Mouse (Mus musculus): ENCODE data around the gene Rapgef4. TPM values are rescaled to one million over a fixed set of nuclear protein-coding genes. Genes with fewer than 3 reads are reported as not detected.

Rapgef4 gene
- polyA plus RNA-seq, 1 experiment from 2014 or later = 3.1 TPM

DNA sequence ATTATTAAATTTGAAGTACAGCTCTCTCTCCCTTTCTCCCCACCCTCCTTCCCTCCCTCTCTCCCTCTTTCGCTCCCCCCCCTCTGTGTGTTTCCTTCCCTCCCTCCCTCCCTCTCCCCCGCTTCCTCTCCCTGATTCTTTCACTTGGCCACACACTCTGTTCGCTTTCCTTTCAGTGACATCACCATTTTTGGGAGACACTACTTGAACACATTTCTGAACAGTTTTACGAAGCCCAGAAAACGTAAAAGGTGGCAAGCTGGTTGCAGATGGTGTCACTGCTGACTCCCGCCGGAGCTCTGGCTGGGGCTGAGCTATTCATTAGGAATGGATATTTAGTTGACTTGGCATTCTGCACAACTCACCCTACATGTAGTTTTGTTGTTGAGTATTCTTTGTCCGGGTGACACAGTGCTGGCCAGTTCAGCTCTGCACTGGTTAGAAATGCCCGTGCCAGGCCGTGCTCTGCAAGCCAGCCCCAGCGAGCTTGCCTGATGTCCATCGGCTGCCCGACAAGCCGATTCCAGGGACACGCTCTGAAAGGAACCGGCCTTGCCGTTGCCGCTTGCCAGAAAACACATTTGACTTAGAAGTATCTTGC, 57.7 kb downstream of the Rapgef4 start:
- H3K27ac ChIP-seq = no peak overlapping the region
- 0 out of 2 replicates have a peak, but pooled peaks have one; percentile 27 for ATAC-seq (ENCODE audit: low FRiP score)
- no peaks in the 10 kb centered on the region for H3K36me3 ChIP-seq (replicated peaks)
- no peak overlapping the region for H3K4me3 ChIP-seq (replicated peaks)
- H3K9me3 ChIP-seq = no peaks in the 10 kb centered on the region
- no peak overlapping the region for H3K9ac ChIP-seq
- H3K4me2 ChIP-seq = no peak overlapping the region
- 67% methylated on average over 18 of the region's 18 CpGs for WGBS
- H3K4me1 ChIP-seq = peaks cover 15% of the 10 kb centered on the region; the same call in 1 of the 2 replicates
- peaks cover 4% of the 10 kb centered on the region for H3K27me3 ChIP-seq

DNA sequence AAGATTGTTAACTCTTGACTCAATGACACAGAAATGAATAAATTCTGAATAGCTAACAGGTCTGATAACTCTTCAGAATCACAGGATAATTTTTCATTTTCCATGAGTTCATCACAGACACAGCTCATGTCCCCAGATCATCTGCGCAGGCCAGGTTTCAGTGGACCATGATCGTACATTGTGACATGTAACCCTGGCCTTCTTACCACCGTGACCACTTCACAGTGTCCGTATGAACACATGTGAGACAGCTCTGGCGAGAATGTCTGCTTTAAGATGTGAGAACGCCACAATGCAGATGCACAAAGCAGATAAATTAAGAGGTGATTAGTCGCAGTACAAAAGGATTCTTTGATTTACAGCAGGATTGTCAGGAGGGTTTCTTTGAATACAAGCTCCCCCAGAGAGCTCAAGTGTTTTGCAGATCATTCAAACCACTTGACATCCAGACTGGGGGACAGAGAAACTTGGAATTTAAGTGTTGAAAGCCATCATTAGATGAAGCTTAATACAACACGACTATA, 58.5 kb downstream of the Rapgef4 start:
- Histone ChIP-seq H3K27me3 (peaks cover 4% of the 10 kb centered on the region), H3K27ac (no peak overlapping the region), H3K36me3 (replicated peaks) (no peaks in the 10 kb centered on the region), H3K9me3 (no peaks in the 10 kb centered on the region), H3K4me3 (replicated peaks) (no peak overlapping the region), H3K4me1 (peaks cover 15% of the 10 kb centered on the region; the same call in 1 of the 2 replicates), H3K9ac (no peak overlapping the region), H3K4me2 (no peak overlapping the region)
- 29% methylated on average over 8 of the region's 8 CpGs for WGBS
- no peak for ATAC-seq (ENCODE audit: low FRiP score)

DNA sequence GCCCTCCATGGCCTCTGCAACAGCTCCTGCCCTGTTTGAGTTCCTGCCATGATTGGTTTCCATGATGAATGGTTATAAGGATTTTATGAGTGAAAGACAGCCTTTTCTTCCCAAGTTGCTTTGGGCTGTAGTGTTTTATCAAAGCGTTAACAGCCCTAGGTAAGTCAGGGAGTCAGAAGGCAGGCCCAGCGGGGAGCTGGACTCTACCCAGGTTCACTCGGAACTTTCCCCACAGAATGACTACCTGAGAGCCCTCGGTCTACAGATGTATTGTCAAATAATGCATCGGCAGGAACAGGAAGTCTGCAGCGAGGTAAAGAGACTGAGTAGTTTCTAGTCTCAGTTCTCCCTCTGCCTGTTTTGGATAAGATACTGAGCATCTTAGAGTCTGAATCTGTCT, 60.0 kb downstream of the Rapgef4 start:
- H3K36me3 ChIP-seq (replicated peaks) = no peaks in the 10 kb centered on the region
- H3K9ac ChIP-seq = no peak overlapping the region
- WGBS = 90% methylated on average over 6 of the region's 6 CpGs
- no peak overlapping the region for H3K4me3 ChIP-seq (replicated peaks)
- no peak for ATAC-seq (ENCODE audit: low FRiP score)
- no peaks in the 10 kb centered on the region for H3K9me3 ChIP-seq
- H3K27me3 ChIP-seq = no peaks in the 10 kb centered on the region; the same call in 1 of the 2 replicates
- H3K4me1 ChIP-seq = peaks cover 15% of the 10 kb centered on the region; the same call in 1 of the 2 replicates
- H3K27ac ChIP-seq = no peak overlapping the region
- H3K4me2 ChIP-seq = no peak overlapping the region

DNA sequence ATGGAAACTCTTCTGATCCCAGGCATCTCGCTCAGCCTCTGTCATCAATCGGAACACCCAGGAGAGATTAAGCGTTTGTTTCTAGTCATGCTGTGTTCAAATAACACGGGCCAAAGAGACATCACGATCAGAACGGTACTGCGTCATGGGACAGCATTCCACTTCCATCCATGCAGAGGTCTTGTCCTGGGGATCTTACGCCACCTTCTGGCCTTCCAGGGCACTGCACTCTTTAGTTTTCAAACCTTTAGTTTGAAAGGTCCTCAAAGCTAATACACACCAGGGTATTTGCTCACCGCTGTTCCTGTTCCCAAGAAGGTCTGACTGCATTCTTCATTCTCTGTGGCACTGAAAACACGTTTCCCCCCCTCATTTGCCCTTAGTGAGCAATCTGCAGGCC, 61.1 kb downstream of the Rapgef4 start:
- H3K9ac ChIP-seq = no peak overlapping the region
- no peaks in the 10 kb centered on the region for H3K9me3 ChIP-seq
- H3K4me3 ChIP-seq (replicated peaks) = no peak overlapping the region
- H3K4me2 ChIP-seq = no peak overlapping the region
- no peak overlapping the region for H3K27ac ChIP-seq
- WGBS = 91% methylated on average over 10 of the region's 10 CpGs
- H3K27me3 ChIP-seq = 0 out of 2 replicates have a peak, but pooled peaks cover under 1% of the 10 kb centered on the region
- peaks cover 15% of the 10 kb centered on the region; the same call in 1 of the 2 replicates for H3K4me1 ChIP-seq
- H3K36me3 ChIP-seq (replicated peaks) = no peaks in the 10 kb centered on the region
- no peak for ATAC-seq (ENCODE audit: low FRiP score)

DNA sequence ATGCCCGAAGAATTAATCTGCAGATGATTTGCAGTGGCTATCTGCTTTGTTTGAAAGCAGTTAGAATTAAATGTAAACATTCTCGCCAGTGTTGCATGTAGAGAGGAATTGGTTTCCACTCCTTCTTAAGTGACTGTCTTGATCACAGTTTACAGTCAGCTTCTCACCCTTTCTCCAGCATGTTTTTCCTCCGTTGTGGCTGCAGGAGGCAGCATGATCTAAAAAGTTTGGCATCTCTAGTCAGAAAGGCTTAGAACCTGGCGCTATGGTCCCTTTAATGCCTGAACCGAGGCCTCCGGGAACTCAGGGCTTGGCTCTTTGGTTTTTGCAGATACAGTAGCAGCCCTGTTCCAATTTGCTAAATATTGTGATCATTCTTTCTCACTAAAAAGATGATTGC, 63.2 kb downstream of the Rapgef4 start:
- Histone ChIP-seq H3K27me3 (0 out of 2 replicates have a peak, but pooled peaks cover 8% of the 10 kb centered on the region), H3K36me3 (replicated peaks) (no peaks in the 10 kb centered on the region), H3K9ac (no peak overlapping the region), H3K4me3 (replicated peaks) (no peak overlapping the region), H3K9me3 (no peaks in the 10 kb centered on the region), H3K4me1 (peaks cover 5% of the 10 kb centered on the region; the same call in 1 of the 2 replicates), H3K27ac (no peak overlapping the region), H3K4me2 (no peak overlapping the region)
- 59% methylated on average over 6 of the region's 6 CpGs for WGBS
- no peak for ATAC-seq (ENCODE audit: low FRiP score)

DNA sequence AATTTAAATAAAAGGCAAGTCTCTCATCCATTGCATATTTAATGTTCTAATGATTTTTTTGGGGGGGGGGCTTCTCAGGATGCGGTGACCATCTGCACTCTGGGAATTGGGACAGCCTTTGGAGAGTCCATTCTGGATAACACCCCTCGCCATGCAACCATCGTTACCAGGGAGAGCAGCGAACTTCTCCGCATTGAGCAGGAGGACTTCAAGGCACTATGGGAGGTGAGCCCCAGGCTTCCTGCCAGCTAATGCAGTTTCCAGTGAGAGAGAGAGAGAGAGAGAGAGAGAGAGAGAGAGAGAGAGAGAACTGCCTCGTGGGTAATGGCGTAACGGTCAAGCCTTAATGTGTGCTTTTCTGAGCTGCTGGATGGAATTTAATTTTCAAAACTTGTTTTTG, 64.0 kb downstream of the Rapgef4 start:
- Histone ChIP-seq H3K4me2 (no peak overlapping the region), H3K36me3 (replicated peaks) (no peaks in the 10 kb centered on the region), H3K9ac (no peak overlapping the region), H3K4me1 (no peaks in the 10 kb centered on the region), H3K4me3 (replicated peaks) (no peak overlapping the region), H3K9me3 (no peaks in the 10 kb centered on the region), H3K27ac (no peak overlapping the region), H3K27me3 (0 out of 2 replicates have a peak, but pooled peaks cover 8% of the 10 kb centered on the region)
- ATAC-seq (ENCODE audit: low FRiP score) = no peak
- 84% methylated on average over 8 of the region's 8 CpGs for WGBS

DNA sequence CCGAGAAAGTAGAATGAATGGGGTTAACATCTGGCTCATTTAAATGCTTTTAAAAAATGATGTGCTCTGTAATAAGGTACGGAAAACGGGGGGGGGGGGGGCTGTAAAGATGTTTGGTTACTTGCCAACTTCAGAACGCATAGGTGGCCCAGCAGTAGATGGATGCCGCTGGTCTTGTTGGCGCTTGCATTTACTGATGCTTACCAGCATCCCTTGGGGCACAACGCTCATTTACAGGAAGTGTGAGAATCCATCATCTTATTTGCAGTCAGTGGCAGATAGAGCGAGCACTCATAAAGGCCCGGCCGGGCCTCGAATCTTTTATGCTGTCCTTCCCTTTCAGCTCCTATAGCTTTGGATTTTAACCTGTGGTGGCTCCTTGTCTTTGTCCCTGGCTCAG, 64.6 kb downstream of the Rapgef4 start:
- Histone ChIP-seq H3K4me3 (replicated peaks) (no peak overlapping the region), H3K9me3 (no peaks in the 10 kb centered on the region), H3K9ac (no peak overlapping the region), H3K4me1 (peaks cover 6% of the 10 kb centered on the region; the same call in 1 of the 2 replicates), H3K36me3 (replicated peaks) (no peaks in the 10 kb centered on the region), H3K4me2 (no peak overlapping the region), H3K27ac (no peak overlapping the region), H3K27me3 (0 out of 2 replicates have a peak, but pooled peaks cover 8% of the 10 kb centered on the region)
- 76% methylated on average over 11 of the region's 11 CpGs for WGBS
- no peak for ATAC-seq (ENCODE audit: low FRiP score)

DNA sequence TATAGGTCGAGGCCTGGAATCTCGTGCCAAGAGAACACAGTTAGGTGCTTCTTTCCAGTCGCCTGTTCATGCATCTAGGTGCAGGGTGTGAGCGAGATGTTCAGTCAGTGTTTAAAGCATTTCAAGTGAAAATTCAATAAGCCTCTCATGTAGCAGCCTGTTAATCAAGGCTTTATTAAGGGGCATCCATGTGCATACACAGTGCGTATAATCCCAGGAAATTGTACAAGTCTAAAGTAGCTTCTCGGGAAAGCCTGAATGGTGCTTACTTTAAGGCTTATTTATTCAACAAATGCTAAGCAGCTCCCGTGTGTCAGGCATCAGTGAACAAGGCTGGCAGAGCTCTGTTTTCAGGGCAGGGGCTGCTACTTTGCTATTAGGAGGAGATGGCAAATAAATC, 69.4 kb downstream of the Rapgef4 start:
- Histone ChIP-seq H3K9me3 (no peaks in the 10 kb centered on the region), H3K4me2 (no peak overlapping the region), H3K9ac (no peak overlapping the region), H3K4me1 (peaks cover 10% of the 10 kb centered on the region), H3K27me3 (0 out of 2 replicates have a peak, but pooled peaks cover 8% of the 10 kb centered on the region), H3K36me3 (replicated peaks) (no peaks in the 10 kb centered on the region), H3K27ac (no peak overlapping the region), H3K4me3 (replicated peaks) (no peak overlapping the region)
- ATAC-seq (ENCODE audit: low FRiP score) = no peak
- WGBS = 28% methylated on average over 7 of the region's 7 CpGs

DNA sequence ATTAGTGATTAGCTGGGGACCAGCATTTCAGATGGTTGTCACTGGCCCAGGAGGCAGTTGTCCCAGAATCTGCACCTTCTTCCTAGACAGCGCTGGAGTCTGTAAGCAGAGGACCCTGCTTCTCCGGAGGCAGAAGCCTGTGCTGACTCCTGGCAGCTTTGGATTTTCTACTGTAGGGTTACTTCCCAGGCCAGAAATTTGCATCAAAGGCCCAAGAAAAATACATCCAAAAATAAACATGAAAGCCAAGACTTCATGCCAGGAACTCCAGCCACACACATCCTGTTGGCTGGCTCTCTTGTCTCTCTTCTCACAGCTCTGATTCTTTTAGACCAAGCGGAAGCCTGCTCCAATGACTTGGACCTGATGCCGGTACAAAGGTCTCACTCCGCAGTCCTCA, 73.2 kb downstream of the Rapgef4 start:
- 89% methylated on average over 5 of the region's 5 CpGs for WGBS
- Histone ChIP-seq H3K27ac (no peak overlapping the region), H3K36me3 (replicated peaks) (no peaks in the 10 kb centered on the region), H3K4me1 (peaks cover 13% of the 10 kb centered on the region), H3K27me3 (no peaks in the 10 kb centered on the region), H3K4me3 (replicated peaks) (no peak overlapping the region), H3K4me2 (no peak overlapping the region), H3K9me3 (no peaks in the 10 kb centered on the region), H3K9ac (no peak overlapping the region)
- no peak for ATAC-seq (ENCODE audit: low FRiP score)

DNA sequence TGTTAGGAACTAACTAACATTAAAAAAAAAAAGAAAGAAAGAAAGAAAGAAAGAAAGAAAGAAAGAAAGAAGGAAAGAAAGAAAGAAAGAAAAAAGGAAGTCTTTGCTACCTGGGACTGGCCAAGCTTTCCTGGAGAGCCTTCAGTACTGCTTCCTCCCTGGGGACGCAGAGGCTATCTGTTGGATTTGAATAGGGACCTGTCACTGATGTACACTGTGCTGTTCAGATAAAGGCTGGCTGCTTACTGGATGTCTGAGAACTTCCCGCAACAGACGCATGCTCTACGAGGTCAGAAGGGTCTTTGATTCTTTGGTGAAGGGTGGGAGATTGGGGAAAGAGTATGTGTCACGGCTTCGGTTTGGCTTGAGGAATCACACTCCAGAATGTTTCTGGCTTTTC, 73.7 kb downstream of the Rapgef4 start:
- no peak overlapping the region for H3K4me2 ChIP-seq
- H3K27ac ChIP-seq = no peak overlapping the region
- H3K27me3 ChIP-seq = no peaks in the 10 kb centered on the region
- no peak overlapping the region for H3K9ac ChIP-seq
- H3K4me3 ChIP-seq (replicated peaks) = no peak overlapping the region
- H3K9me3 ChIP-seq = no peaks in the 10 kb centered on the region
- H3K36me3 ChIP-seq (replicated peaks) = no peaks in the 10 kb centered on the region
- WGBS = 83% methylated on average over 6 of the region's 6 CpGs
- ATAC-seq (ENCODE audit: low FRiP score) = no peak
- peaks cover 13% of the 10 kb centered on the region for H3K4me1 ChIP-seq

DNA sequence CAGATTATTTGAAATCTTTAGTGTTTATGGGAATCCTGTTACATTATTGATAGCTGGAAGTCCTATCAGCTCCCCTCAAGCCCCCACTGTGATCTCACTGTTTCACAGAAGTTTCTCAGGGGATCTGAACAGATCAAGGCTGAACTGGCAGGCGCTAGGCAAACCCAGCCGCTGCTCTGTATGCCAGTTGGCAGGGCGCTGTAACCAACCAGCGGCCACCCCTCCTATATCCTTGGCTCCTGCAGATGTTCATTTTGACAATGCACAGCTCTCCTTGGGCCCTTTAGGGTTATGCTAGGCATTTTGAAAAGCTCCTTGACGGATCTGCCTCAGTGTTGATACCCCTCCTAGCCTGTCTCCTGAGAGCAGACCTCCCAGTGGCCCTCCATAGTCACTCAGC, 74.4 kb downstream of the Rapgef4 start:
- H3K9ac ChIP-seq = no peak overlapping the region
- no peak for ATAC-seq (ENCODE audit: low FRiP score)
- no peaks in the 10 kb centered on the region for H3K36me3 ChIP-seq (replicated peaks)
- H3K4me3 ChIP-seq (replicated peaks) = no peak overlapping the region
- no peaks in the 10 kb centered on the region for H3K27me3 ChIP-seq
- WGBS = 78% methylated on average over 5 of the region's 5 CpGs
- peaks cover 9% of the 10 kb centered on the region for H3K4me1 ChIP-seq
- no peak overlapping the region for H3K27ac ChIP-seq
- no peaks in the 10 kb centered on the region for H3K9me3 ChIP-seq
- no peak overlapping the region for H3K4me2 ChIP-seq

DNA sequence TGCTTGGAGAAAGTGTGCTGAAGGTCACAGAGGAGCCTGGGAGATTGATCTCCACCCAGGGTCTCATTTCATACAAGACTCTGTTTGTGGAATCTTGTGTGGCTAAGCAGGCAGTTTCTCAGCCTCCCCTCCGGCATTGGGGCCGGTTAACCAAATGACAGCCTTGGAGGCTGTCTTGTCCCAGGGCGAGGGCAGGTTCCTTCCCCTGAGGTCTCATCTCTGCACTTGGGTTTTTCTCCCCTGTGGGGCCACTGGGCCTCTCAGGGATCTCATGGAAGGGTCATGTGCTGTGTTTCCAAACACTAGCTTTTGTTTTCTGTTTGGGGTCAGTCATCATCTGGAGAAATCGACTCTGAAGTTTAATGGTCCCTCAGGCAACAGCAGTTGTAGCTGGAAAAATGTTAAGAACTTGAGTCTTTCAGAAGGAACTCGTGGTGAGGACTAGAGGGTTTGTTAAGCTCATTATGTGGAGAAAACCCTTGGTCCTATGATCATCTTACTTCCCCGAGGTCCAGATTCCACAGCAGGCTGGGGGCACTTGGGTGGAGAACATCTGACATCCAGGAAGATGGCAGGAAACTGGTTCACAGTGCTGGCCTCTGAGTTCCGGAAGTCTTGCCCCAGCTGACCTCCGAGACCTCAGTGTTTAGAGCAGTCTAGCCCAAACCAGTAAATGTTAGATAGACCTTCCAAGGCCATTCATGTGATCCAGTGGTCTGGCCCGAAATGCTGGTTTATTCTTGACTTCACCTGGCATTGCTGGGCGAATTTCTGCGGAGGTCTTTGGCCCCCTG, 75.2 kb downstream of the Rapgef4 start:
- Histone ChIP-seq H3K4me1 (0 out of 2 replicates have a peak, but pooled peaks cover 2% of the 10 kb centered on the region), H3K27me3 (no peaks in the 10 kb centered on the region), H3K36me3 (replicated peaks) (no peaks in the 10 kb centered on the region), H3K9me3 (no peaks in the 10 kb centered on the region), H3K27ac (no peak overlapping the region), H3K4me2 (no peak overlapping the region), H3K9ac (no peak overlapping the region), H3K4me3 (replicated peaks) (no peak overlapping the region)
- 74% methylated on average over 11 of the region's 11 CpGs for WGBS
- no peak for ATAC-seq (ENCODE audit: low FRiP score)

Measured in forebrain, embryonic 12.5 days (tissue).